Mouse (Mus musculus) thymus, postnatal 25 days (tissue): ENCODE measurements around the gene 4930595D18Rik.

ENCODE experiments used
- DNase-seq: peaks from one replicate; pipeline ENCODE4 v3.0.0; 2022

Gene 4930595D18Rik

GRCm38 (mm10) chr12:111134791-111135733 lies 49.2 kb downstream of the 4930595D18Rik start:
- DNase-seq = no peak

- DNase-seq = no peak
Observed at GRCm38 (mm10) chr12:111134169-111134568, 50.1 kb downstream of the 4930595D18Rik start.

- DNase-seq = no peak
Observed at GRCm38 (mm10) chr12:111125666-111126065, 58.6 kb downstream of the 4930595D18Rik start.

- DNase-seq = no peak
Observed at GRCm38 (mm10) chr12:111124601-111125260, 59.6 kb downstream of the 4930595D18Rik start.

GRCm38 (mm10) chr12:111122332-111122852 lies 61.9 kb downstream of the 4930595D18Rik start:
- DNase-seq = peak; percentile 40

- no peak for DNase-seq
Observed at GRCm38 (mm10) chr12:111120976-111121645, 63.2 kb downstream of the 4930595D18Rik start.

- DNase-seq = no peak
Observed at GRCm38 (mm10) chr12:111119506-111120085, 64.7 kb downstream of the 4930595D18Rik start.

GRCm38 (mm10) chr12:111114593-111114992 lies 69.7 kb downstream of the 4930595D18Rik start:
- DNase-seq = no peak

- DNase-seq = no peak
Observed at GRCm38 (mm10) chr12:111111176-111111575, 73.1 kb downstream of the 4930595D18Rik start.
